ENCODE assay signal across 8 mouse cellular contexts in the genomic region with DNA sequence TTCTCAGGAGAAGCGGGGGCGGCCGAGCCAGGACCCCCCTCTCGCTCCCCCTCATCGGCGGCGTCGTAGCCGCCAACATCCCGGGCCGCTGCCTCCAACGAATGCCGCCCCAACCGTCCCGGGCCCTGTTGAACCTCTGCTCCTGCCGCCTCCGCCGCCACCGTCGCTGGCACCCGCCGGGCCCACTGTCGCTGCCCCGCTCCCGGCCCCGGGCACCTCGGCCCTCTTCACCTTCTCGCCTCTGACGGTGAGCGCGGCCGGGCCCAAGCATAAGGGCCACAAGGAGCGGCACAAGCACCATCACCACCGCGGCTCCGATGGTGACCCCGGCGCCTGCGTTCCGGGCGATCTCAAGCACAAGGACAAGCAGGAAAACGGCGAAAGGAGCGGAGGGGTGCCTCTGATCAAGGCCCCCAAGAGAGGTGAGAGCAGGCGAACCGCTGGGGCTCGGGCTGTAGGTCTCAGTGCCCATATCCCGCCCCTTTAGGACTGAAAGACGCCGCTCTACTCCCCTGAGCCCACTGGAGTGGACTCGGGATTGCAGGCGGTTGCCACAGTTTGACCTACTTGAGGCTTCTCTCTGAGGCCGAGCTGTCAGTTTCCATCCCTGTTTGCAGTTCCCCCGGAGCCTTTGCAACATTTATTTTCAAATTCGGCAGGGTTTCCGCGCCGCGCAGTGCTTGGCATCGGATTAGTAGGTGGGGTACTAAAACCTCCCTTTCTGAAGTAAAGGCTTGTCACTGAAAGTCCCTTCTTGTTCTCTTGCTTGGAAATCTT. TPM values are rescaled to one million over a fixed set of nuclear protein-coding genes. Genes with fewer than 3 reads are reported as not detected.
DNase-seq lines count a peak whose midpoint lies in the region; ATAC-seq and TF ChIP-seq lines count a peak whose summit lies in the region.

No protein-coding gene starts in this region.

- H3K9me3 ChIP-seq in limb, embryonic 13.5 days: no peaks in the 10 kb centered on the region
- no peaks in the 10 kb centered on the region for H3K9me3 ChIP-seq in midbrain, embryonic 13.5 days

- no peaks in the 10 kb centered on the region for H3K4me1 ChIP-seq in thymus, adult 2 months (replicated peaks; ENCODE audit: control insufficient read depth, insufficient read depth, low read length)
- peaks cover 6% of the 10 kb centered on the region for H3K4me1 ChIP-seq in brown adipose tissue, adult 24 weeks (ENCODE audit: control insufficient read depth, insufficient read depth, insufficient read length, low read length)
- peaks cover 11% of the 10 kb centered on the region for H3K4me1 ChIP-seq in limb, embryonic 13.5 days
- peaks cover 23% of the 10 kb centered on the region for H3K4me1 ChIP-seq in midbrain, embryonic 13.5 days (replicated peaks)
- H3K4me1 ChIP-seq in testis, adult 2 months (ENCODE audit: control insufficient read depth, insufficient read depth, low read length): no peaks in the 10 kb centered on the region

- H3K4me2 ChIP-seq in limb, embryonic 13.5 days (replicated peaks): peak overlapping the region; percentile 70
- peak overlapping the region; percentile 80 for H3K4me2 ChIP-seq in midbrain, embryonic 13.5 days (replicated peaks)

- under 1% methylated on average over 58 of the region's 60 CpGs for WGBS in thymus, adult 2 months
- WGBS in limb, embryonic 13.5 days: under 1% methylated on average over 56 of the region's 60 CpGs
- WGBS in midbrain, embryonic 13.5 days: under 1% methylated on average over 56 of the region's 60 CpGs

- no peaks in the 10 kb centered on the region for H3K27me3 ChIP-seq in thymus, adult 2 months (ENCODE audit: control insufficient read depth, insufficient read depth, low read length)
- no peaks in the 10 kb centered on the region for H3K27me3 ChIP-seq in limb, embryonic 13.5 days
- H3K27me3 ChIP-seq in midbrain, embryonic 13.5 days: no peaks in the 10 kb centered on the region
- no peaks in the 10 kb centered on the region for H3K27me3 ChIP-seq in testis, adult 2 months (ENCODE audit: control insufficient read depth, insufficient read depth, low read length)

- H3K36me3 ChIP-seq in thymus, adult 2 months (ENCODE audit: control insufficient read depth, insufficient read depth, low read length): peaks cover 11% of the 10 kb centered on the region
- H3K36me3 ChIP-seq in limb, embryonic 13.5 days: 0 out of 2 replicates have a peak, but pooled peaks cover 2% of the 10 kb centered on the region
- H3K36me3 ChIP-seq in midbrain, embryonic 13.5 days: 0 out of 2 replicates have a peak, but pooled peaks cover under 1% of the 10 kb centered on the region
- peaks cover 7% of the 10 kb centered on the region for H3K36me3 ChIP-seq in testis, adult 2 months (ENCODE audit: control insufficient read depth, insufficient read depth, low read length)

- peak; percentile 61 for ATAC-seq in limb, embryonic 13.5 days (ENCODE audit: low FRiP score, low read depth)
- ATAC-seq in midbrain, embryonic 13.5 days: peak; percentile 65

- H3K9ac ChIP-seq in limb, embryonic 13.5 days: peak overlapping the region; percentile 95
- H3K9ac ChIP-seq in midbrain, embryonic 13.5 days (replicated peaks): peak overlapping the region; percentile 96

- TF ChIP-seq POLR2A in thymus, adult 2 months (IDR thresholded peaks at IDR 0.05; ENCODE audit: control insufficient read depth, extremely low read depth, insufficient read depth, low read length, poor library complexity): no peak
- no peak for TF ChIP-seq POLR2A in testis, adult 2 months (IDR thresholded peaks at IDR 0.05; ENCODE audit: control insufficient read depth, low read depth, low read length)

- DNase-seq in thymus, adult 2 months: peak; percentile 47
- DNase-seq in thymus, adult 18-20 months: no peak
- peak; percentile 31 to 45 for DNase-seq in frontal cortex, postnatal 14 days (ENCODE audit: low spot score in 2 of 2)
- peak; percentile 71 for DNase-seq in induced T-regulatory cell, adult 2 months (ENCODE audit: low read depth)

- peak overlapping the region; percentile 62 for H3K27ac ChIP-seq in thymus, adult 2 months (ENCODE audit: control insufficient read depth, insufficient read depth, low read length)
- peak overlapping the region; percentile 89 for H3K27ac ChIP-seq in brown adipose tissue, adult 24 weeks (replicated peaks; ENCODE audit: low read depth, low read length)
- peak overlapping the region; percentile 93 for H3K27ac ChIP-seq in limb, embryonic 13.5 days
- H3K27ac ChIP-seq in midbrain, embryonic 13.5 days: peak overlapping the region; percentile 95
- peak overlapping the region; percentile 97 for H3K27ac ChIP-seq in testis, adult 2 months (ENCODE audit: control insufficient read depth, insufficient read depth, low read depth, low read length)

- TF ChIP-seq CTCF in thymus, adult 2 months (IDR thresholded peaks at IDR 0.05; ENCODE audit: borderline replicate concordance, control insufficient read depth, extremely low read depth, insufficient read depth, low read length, poor library complexity): peak; percentile 32; the same call in 1 of the 2 replicates
- TF ChIP-seq CTCF in testis, adult 2 months (IDR thresholded peaks at IDR 0.05; ENCODE audit: control insufficient read depth, insufficient read depth, insufficient replicate concordance, low read depth, low read length): no peak

- H3K4me3 ChIP-seq in thymus, adult 2 months (ENCODE audit: control insufficient read depth, insufficient read depth, low read length): peak overlapping the region; percentile 95
- peak overlapping the region; percentile 100 for H3K4me3 ChIP-seq in brown adipose tissue, adult 24 weeks (ENCODE audit: insufficient read depth, low read depth, low read length)
- H3K4me3 ChIP-seq in limb, embryonic 13.5 days: peak overlapping the region; percentile 97
- peak overlapping the region; percentile 97 for H3K4me3 ChIP-seq in midbrain, embryonic 13.5 days (replicated peaks)
- H3K4me3 ChIP-seq in testis, adult 2 months (ENCODE audit: control insufficient read depth, low read depth, low read length): peak overlapping the region; percentile 100

RNA-seq across cellular contexts. Expression of gene Rsbn1, which starts 1.0 kb away (rescaled TPM):
- 10.9 and 12.9 TPM in 2 replicates for polyA plus RNA-seq in thymus, adult 2 months (2012; rRNA removed)
- polyA plus RNA-seq in brown adipose tissue, adult 24 weeks (2012; ENCODE audit: insufficient read depth, insufficient read length, missing spikeins): 6.4 and 7.6 TPM in 2 replicates
- polyA plus RNA-seq in limb, embryonic 13.5 days (2015; fragmentation: Nextera tagmentation; extraction: Ambion mirVana): 14.4 and 14.6 TPM in 2 replicates
- polyA plus RNA-seq in midbrain, embryonic 13.5 days (2015; fragmentation: Nextera tagmentation; extraction: Ambion mirVana): 23.8 and 24.6 TPM in 2 replicates
- polyA plus RNA-seq in testis, adult 2 months (2012; rRNA removed): 22.1 TPM in 2 replicates

RNA-seq across cellular contexts. Expression of gene Phtf1, which starts 53.0 kb away (rescaled TPM):
- 16.9 and 20.7 TPM in 2 replicates for polyA plus RNA-seq in thymus, adult 2 months (2012; rRNA removed)
- polyA plus RNA-seq in brown adipose tissue, adult 24 weeks (2012; ENCODE audit: insufficient read depth, insufficient read length, missing spikeins): 5.4 and 7.1 TPM in 2 replicates
- 35.9 and 36.2 TPM in 2 replicates for polyA plus RNA-seq in limb, embryonic 13.5 days (2015; fragmentation: Nextera tagmentation; extraction: Ambion mirVana)
- polyA plus RNA-seq in midbrain, embryonic 13.5 days (2015; fragmentation: Nextera tagmentation; extraction: Ambion mirVana): 29.7 and 33.2 TPM in 2 replicates
- 21.6 and 24.2 TPM in 2 replicates for polyA plus RNA-seq in testis, adult 2 months (2012; rRNA removed)

RNA-seq across cellular contexts. Expression of gene Ptpn22, which starts 55.3 kb away (rescaled TPM):
- 60.4 and 68.3 TPM in 2 replicates for polyA plus RNA-seq in thymus, adult 2 months (2012; rRNA removed)
- polyA plus RNA-seq in brown adipose tissue, adult 24 weeks (2012; ENCODE audit: insufficient read depth, insufficient read length, missing spikeins): 0.67 and 1.9 TPM in 2 replicates
- 0.34 and 0.64 TPM in 2 replicates for polyA plus RNA-seq in limb, embryonic 13.5 days (2015; fragmentation: Nextera tagmentation; extraction: Ambion mirVana)
- polyA plus RNA-seq in midbrain, embryonic 13.5 days (2015; fragmentation: Nextera tagmentation; extraction: Ambion mirVana): 0.24 and 0.49 TPM in 2 replicates
- 0.77 and 2.7 TPM in 2 replicates for polyA plus RNA-seq in testis, adult 2 months (2012; rRNA removed)

Comparison
In these comparisons a context has a peak if more than half of its experiments do, and no peak if none do; other contexts are left out.
1. DNase-seq: peak in thymus, adult 2 months (single experiment), frontal cortex, postnatal 14 days (2 of 2) and induced T-regulatory cell, adult 2 months (single experiment); none in thymus, adult 18-20 months (0 of 2).
2. RNA of gene Ptpn22, which starts 55.3 kb away (polyA plus RNA-seq): 60.4 to 68.3 TPM in thymus, adult 2 months; 0.67 to 1.9 TPM in brown adipose tissue, adult 24 weeks, 0.77 to 2.7 TPM in testis, adult 2 months, 0.34 to 0.64 TPM in limb, embryonic 13.5 days and 0.24 to 0.49 TPM in midbrain, embryonic 13.5 days; every median in the first group is over 10 times any median in the second.
3. Peak in every context shown above with its lines, with median percentiles within 50 percentile points of each other: H3K27ac ChIP-seq and H3K4me3 ChIP-seq.